Mouse (Mus musculus) stomach, postnatal 0 days (tissue): ENCODE measurements around the gene Ccdc130.

Experiments
- CTCF ChIP-seq: IDR thresholded peaks from 2 replicates; pipeline ENCODE4 v1.5.1; 2016; ENCODE audit warnings: antibody characterized with exemption, low read depth, mild to moderate bottlenecking, moderate library complexity
- EP300 ChIP-seq: optimal IDR thresholded peaks from 2 replicates; pipeline ENCODE3; 2016; ENCODE audit warnings: antibody characterized with exemption

- TF ChIP-seq EP300 (no peak), CTCF (no peak)
Observed at GRCm38 (mm10) chr8:84280777-84281176, 10.6 kb upstream of the Ccdc130 start.
